Mouse (Mus musculus) lung, postnatal 0 days (tissue): Measurements from ENCODE around the gene Gpc6. TPM values are rescaled to one million over a fixed set of nuclear protein-coding genes. Genes with fewer than 3 reads are reported as not detected.

Experiments used
- ATAC-seq: fragments of 200-750 bp; cut with Nextera tagmentation; 2 replicates; pipeline ENCODE4 v1.8.0; 2017; ENCODE audit warnings: moderate library complexity
- DNase-seq: peaks from one replicate; pipeline ENCODE4 v3.0.0-alpha.2; 2016; ENCODE audit warnings: low spot score
- H3K27ac ChIP-seq: fragments of 300-500 bp; sonication (generic); 2 replicates; pipeline ENCODE4 v1.5.1; 2014; ENCODE audit warnings: antibody characterized with exemption, mild to moderate bottlenecking, low read length, mixed read lengths
- H3K27me3 ChIP-seq: fragments of 300-500 bp; sonication (generic); replicated peaks from 2 replicates; pipeline ENCODE4 v1.6.1; 2014; ENCODE audit warnings: low read length, mixed read lengths; ENCODE audit not compliant: insufficient read depth
- H3K36me3 ChIP-seq: fragments of 300-500 bp; sonication (generic); 2 replicates; pipeline ENCODE4 v1.6.1; 2014; ENCODE audit warnings: low read length, mixed read lengths; ENCODE audit not compliant: insufficient read depth
- H3K4me1 ChIP-seq: fragments of 300-500 bp; sonication (generic); 2 replicates; pipeline ENCODE4 v1.6.1; 2014; ENCODE audit warnings: antibody characterized with exemption, low read depth, low read length, mixed read lengths; ENCODE audit not compliant: insufficient read depth
- H3K4me2 ChIP-seq: fragments of 300-500 bp; sonication (generic); replicated peaks from 2 replicates; pipeline ENCODE4 v1.6.1; 2014; ENCODE audit warnings: low read depth, mild to moderate bottlenecking, low read length, moderate library complexity, mixed read lengths
- H3K4me3 ChIP-seq: fragments of 300-500 bp; sonication (generic); 2 replicates; pipeline ENCODE4 v1.5.1; 2014; ENCODE audit warnings: low read depth, low read length
- H3K9ac ChIP-seq: fragments of 300-500 bp; sonication (generic); replicated peaks from 2 replicates; pipeline ENCODE4 v1.6.1; 2014; ENCODE audit warnings: low read depth, mild to moderate bottlenecking
- H3K9me3 ChIP-seq: fragments of 300-500 bp; sonication (generic); 2 replicates; pipeline ENCODE4 v1.6.1; 2016; ENCODE audit warnings: low read length, mixed read lengths
- CTCF ChIP-seq: IDR thresholded peaks from 2 replicates; pipeline ENCODE4 v1.5.1; 2016; ENCODE audit warnings: antibody characterized with exemption, mild to moderate bottlenecking
- EP300 ChIP-seq: IDR thresholded peaks from 2 replicates; pipeline ENCODE4 v1.6.1; 2016; ENCODE audit warnings: antibody characterized with exemption, mild to moderate bottlenecking, control low read depth
- WGBS: fragments of 180-500 bp; shearing (Covaris S2); extraction: QIAGEN DNeasy Blood & Tissue Kit; methylation state at CpG from one replicate; pipeline ENCODE4 v1.1.7; 2014; 5-methylcytosine and 5-hydroxymethylcytosine counted together
- polyA plus RNA-seq: library from polyadenylated mRNA; unstranded; fragments of >200 nt; fragmentation: Nextera tagmentation; extraction: Ambion mirVana; gene quantifications from 2 replicates; pipeline ENCODE4 v1.2.1, GENCODE M21; 2015

The Gpc6 gene
- polyA plus RNA-seq, 1 experiment from 2014 or later: 3.1 TPM

- no peak for ATAC-seq
- H3K4me3 ChIP-seq: no peak overlapping the region
- TF ChIP-seq EP300 (no peak), CTCF (no peak)
- no peak overlapping the region for H3K4me2 ChIP-seq
- DNase-seq: no peak
- no peak overlapping the region for H3K9ac ChIP-seq
- no peaks in the 10 kb centered on the region for H3K9me3 ChIP-seq
- H3K27ac ChIP-seq: no peak overlapping the region
- WGBS: 91% methylated on average over 5 of the region's 5 CpGs
- no peaks in the 10 kb centered on the region for H3K36me3 ChIP-seq
- no peaks in the 10 kb centered on the region for H3K27me3 ChIP-seq
- no peaks in the 10 kb centered on the region for H3K4me1 ChIP-seq
Measured at GRCm38 (mm10) chr14:117041017-117041416, 115.9 kb downstream of the Gpc6 start.

DNA sequence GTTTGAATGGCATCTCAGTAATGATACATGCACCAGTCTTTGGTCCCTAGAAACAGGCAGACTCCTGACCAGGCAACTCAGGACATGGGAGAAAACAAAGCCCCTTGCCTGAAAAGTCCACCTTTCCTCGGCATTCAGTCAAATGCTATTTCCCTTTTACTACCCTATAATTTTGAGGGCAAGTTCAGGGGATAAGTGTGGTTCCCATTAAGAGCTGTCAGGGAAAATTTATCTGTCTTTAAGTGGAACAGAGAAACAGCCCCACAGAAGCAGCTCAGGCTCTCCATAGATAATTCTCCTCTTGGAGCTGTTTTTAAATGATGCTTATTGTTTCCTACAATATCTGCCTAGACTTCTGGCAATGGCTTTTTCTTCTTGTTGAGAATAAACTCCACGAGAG lies 123.8 kb downstream of the Gpc6 start:
- Histone ChIP-seq H3K4me3 (no peak overlapping the region), H3K9me3 (no peaks in the 10 kb centered on the region), H3K36me3 (no peaks in the 10 kb centered on the region), H3K4me1 (no peaks in the 10 kb centered on the region), H3K27me3 (no peaks in the 10 kb centered on the region), H3K9ac (no peak overlapping the region), H3K27ac (no peak overlapping the region), H3K4me2 (no peak overlapping the region)
- TF ChIP-seq CTCF (no peak), EP300 (no peak)
- ATAC-seq (no peak), DNase-seq (no peak)
- 59% methylated on average over 2 of the region's 2 CpGs for WGBS

DNA sequence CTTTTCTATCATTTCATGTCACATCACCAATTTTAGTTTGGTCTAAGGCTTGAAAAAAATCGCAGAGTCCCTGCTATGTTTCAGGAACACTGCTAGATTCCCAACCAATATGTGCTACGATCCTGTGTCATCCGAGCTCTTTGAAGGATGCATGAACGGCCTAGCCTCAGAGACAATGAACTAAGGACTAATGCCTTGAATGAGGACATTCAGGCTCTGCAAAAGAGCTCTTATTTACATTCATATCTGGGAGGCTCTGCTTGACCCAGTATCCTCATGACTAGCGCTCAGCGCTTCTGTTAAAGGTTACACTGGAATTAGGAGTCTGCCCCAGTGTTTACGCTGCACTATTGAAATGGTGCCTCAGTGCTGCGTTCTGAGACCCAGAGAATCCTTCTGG lies 125.8 kb downstream of the Gpc6 start:
- ATAC-seq: no peak
- no peaks in the 10 kb centered on the region for H3K27me3 ChIP-seq
- no peak overlapping the region for H3K27ac ChIP-seq
- WGBS: 82% methylated on average over 8 of the region's 8 CpGs
- no peak overlapping the region for H3K9ac ChIP-seq
- no peak overlapping the region for H3K4me3 ChIP-seq
- no peaks in the 10 kb centered on the region for H3K36me3 ChIP-seq
- no peaks in the 10 kb centered on the region for H3K9me3 ChIP-seq
- H3K4me1 ChIP-seq: no peaks in the 10 kb centered on the region
- DNase-seq: no peak
- TF ChIP-seq EP300 (no peak), CTCF (no peak)
- H3K4me2 ChIP-seq: no peak overlapping the region

DNA sequence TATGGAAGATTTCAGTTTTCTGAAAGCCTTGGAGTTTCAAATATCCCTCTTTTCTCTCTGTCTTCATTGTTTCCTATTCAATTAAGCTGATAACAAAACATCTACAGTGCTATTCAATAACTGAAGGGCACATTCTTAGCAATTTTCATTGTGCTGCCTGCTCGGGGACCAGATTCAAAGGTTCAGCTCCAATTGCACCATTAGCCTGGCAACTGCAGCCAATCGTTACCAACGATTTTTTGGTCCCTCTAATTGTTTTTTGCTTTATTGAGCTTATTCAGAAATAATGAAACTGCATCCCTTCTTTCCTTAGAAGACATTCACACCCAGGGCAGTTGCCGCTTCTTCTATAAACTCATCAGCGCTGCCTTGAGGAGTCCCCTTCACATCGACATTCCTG lies 128.2 kb downstream of the Gpc6 start:
- WGBS: 91% methylated on average over 6 of the region's 6 CpGs
- H3K36me3 ChIP-seq: no peaks in the 10 kb centered on the region
- no peak for DNase-seq
- H3K4me3 ChIP-seq: no peak overlapping the region
- no peak for ATAC-seq
- no peaks in the 10 kb centered on the region for H3K4me1 ChIP-seq
- no peak overlapping the region for H3K4me2 ChIP-seq
- TF ChIP-seq EP300: no peak
- no peak for TF ChIP-seq CTCF
- no peak overlapping the region for H3K27ac ChIP-seq
- no peaks in the 10 kb centered on the region for H3K9me3 ChIP-seq
- no peaks in the 10 kb centered on the region for H3K27me3 ChIP-seq
- H3K9ac ChIP-seq: no peak overlapping the region

- TF ChIP-seq EP300: no peak
- TF ChIP-seq CTCF: no peak
Measured at GRCm38 (mm10) chr14:117055134-117055533, 130.0 kb downstream of the Gpc6 start.

DNA sequence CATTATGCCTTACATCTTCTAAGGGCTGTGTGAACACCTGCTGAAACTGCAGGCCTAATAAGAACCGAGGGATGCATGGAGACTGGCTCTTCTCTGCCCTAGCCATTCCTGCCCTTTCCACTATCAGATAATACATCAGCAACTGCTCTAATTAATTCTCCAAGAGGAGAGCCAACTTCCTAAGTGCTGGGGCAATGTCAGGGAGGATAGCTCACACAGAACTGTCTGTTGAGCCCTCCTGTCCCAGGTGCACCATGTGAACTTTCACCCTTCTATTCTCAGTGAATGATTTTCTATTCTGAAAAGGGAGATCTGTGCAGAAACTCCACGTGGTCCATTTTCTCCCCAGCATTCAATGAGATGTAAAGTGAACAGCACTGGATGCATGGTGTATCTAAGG lies 136.0 kb downstream of the Gpc6 start:
- Histone ChIP-seq H3K4me1 (no peaks in the 10 kb centered on the region), H3K27ac (no peak overlapping the region), H3K4me2 (no peak overlapping the region), H3K4me3 (no peak overlapping the region), H3K9ac (no peak overlapping the region), H3K36me3 (no peaks in the 10 kb centered on the region), H3K27me3 (no peaks in the 10 kb centered on the region), H3K9me3 (no peaks in the 10 kb centered on the region)
- no peak for ATAC-seq
- TF ChIP-seq CTCF: no peak
- TF ChIP-seq EP300: no peak
- 54% methylated on average over 2 of the region's 2 CpGs for WGBS
- no peak for DNase-seq

More at GRCm38 (mm10) chr14:117055134-117055533, 130.0 kb downstream of the Gpc6 start:
- no peaks in the 10 kb centered on the region for H3K4me1 ChIP-seq
- H3K9me3 ChIP-seq: no peaks in the 10 kb centered on the region
- no peak overlapping the region for H3K4me3 ChIP-seq
- H3K9ac ChIP-seq: no peak overlapping the region
- DNase-seq (no peak), ATAC-seq (no peak)
- no peak overlapping the region for H3K27ac ChIP-seq
- 22% methylated on average over 2 of the region's 2 CpGs for WGBS
- no peak overlapping the region for H3K4me2 ChIP-seq
- H3K27me3 ChIP-seq: no peaks in the 10 kb centered on the region
- no peaks in the 10 kb centered on the region for H3K36me3 ChIP-seq

DNA sequence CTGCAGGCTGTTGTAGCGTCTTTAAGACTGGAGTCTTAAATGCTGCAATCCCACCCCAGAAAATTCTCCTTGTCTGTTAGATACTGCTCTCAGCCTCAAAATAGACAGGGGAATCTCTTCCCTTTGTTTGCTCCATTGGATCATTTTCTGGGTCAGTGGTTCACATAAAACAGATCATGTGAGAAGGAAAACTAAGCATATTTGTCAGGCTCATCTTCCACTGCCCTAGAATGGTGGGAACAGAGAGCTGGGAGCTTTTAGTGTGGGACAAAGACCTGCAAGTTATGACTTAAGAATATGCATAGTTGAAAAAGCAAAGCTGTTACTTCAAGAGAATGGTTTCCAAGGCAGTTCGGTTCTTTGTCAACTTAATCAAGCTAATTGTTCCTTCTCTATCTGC lies 136.4 kb downstream of the Gpc6 start:
- no peaks in the 10 kb centered on the region for H3K36me3 ChIP-seq
- H3K9me3 ChIP-seq: no peaks in the 10 kb centered on the region
- 81% methylated on average over 2 of the region's 2 CpGs for WGBS
- H3K4me3 ChIP-seq: no peak overlapping the region
- TF ChIP-seq EP300 (no peak), CTCF (no peak)
- no peaks in the 10 kb centered on the region for H3K27me3 ChIP-seq
- DNase-seq (no peak), ATAC-seq (no peak)
- no peaks in the 10 kb centered on the region for H3K4me1 ChIP-seq
- no peak overlapping the region for H3K9ac ChIP-seq
- H3K4me2 ChIP-seq: no peak overlapping the region
- H3K27ac ChIP-seq: no peak overlapping the region
